Mouse (Mus musculus) midbrain, embryonic 12.5 days (tissue): ENCODE results near the gene Syngr3. TPM values are rescaled to one million over a fixed set of nuclear protein-coding genes. Genes with fewer than 3 reads are reported as not detected.

Experiments
- ATAC-seq: fragments of 200-750 bp; cut with Nextera tagmentation; 2 replicates; pipeline ENCODE4 v1.8.0; 2017; ENCODE audit warnings: low read depth, moderate TSS enrichment, moderate library complexity; ENCODE audit not compliant: low FRiP score
- H3K27ac ChIP-seq: fragments of 300-500 bp; sonication (generic); replicated peaks from 2 replicates; pipeline ENCODE4 v1.5.1; 2016; ENCODE audit warnings: mild to moderate bottlenecking
- H3K27me3 ChIP-seq: fragments of 300-500 bp; sonication (generic); 2 replicates; pipeline ENCODE4 v1.6.1; 2016; ENCODE audit warnings: mild to moderate bottlenecking
- H3K36me3 ChIP-seq: fragments of 300-500 bp; sonication (generic); 2 replicates; pipeline ENCODE4 v1.6.1; 2016
- H3K4me1 ChIP-seq: fragments of 300-500 bp; sonication (generic); 2 replicates; pipeline ENCODE4 v1.6.1; 2016
- H3K4me2 ChIP-seq: fragments of 300-500 bp; sonication (generic); replicated peaks from 2 replicates; pipeline ENCODE4 v1.6.1; 2016; ENCODE audit warnings: mild to moderate bottlenecking, moderate library complexity
- H3K4me3 ChIP-seq: fragments of 300-500 bp; sonication (generic); 2 replicates; pipeline ENCODE4 v1.5.1; 2016; ENCODE audit warnings: mild to moderate bottlenecking
- H3K9ac ChIP-seq: fragments of 300-500 bp; sonication (generic); replicated peaks from 2 replicates; pipeline ENCODE4 v1.6.1; 2016; ENCODE audit warnings: mild to moderate bottlenecking, moderate library complexity
- H3K9me3 ChIP-seq: fragments of 300-500 bp; sonication (generic); 2 replicates; pipeline ENCODE4 v1.6.1; 2016; ENCODE audit warnings: mild to moderate bottlenecking
- WGBS: fragments of 180-500 bp; shearing (Covaris S2); methylation state at CpG from one replicate; pipeline ENCODE4 v1.1.7; 2016; 5-methylcytosine and 5-hydroxymethylcytosine counted together
- polyA plus RNA-seq: library from polyadenylated mRNA; unstranded; fragments of >200 nt; fragmentation: Nextera tagmentation; extraction: Ambion mirVana; gene quantifications from 2 replicates; pipeline ENCODE4 v1.2.1, GENCODE M21; 2016

The Syngr3 gene
- polyA plus RNA-seq, 1 experiment from 2014 or later = 27.6 TPM

DNA sequence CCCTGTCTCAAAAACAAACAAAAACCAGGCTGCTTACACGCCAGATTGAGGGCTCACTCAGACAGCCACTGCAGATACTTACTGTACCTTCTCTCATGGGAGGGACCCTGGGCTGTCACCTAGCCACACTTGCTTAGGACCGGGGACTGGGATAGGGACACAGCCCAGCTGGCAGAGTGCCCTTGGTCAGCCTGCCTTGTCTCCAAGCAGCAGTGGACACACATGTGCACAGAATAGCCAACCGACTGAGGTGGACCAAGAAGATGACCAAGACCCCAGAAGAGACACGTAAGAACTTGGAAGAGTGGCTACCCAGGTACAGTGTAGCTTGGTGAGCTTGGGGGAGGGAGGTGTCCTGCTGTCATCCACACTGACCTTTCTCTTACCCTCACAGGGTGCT is 51.5 kb downstream of the Syngr3 start:
- WGBS = 86% methylated on average over 4 of the region's 4 CpGs
- no peaks in the 10 kb centered on the region for H3K9me3 ChIP-seq
- no peak overlapping the region for H3K4me3 ChIP-seq
- no peaks in the 10 kb centered on the region for H3K27me3 ChIP-seq
- peaks cover 3% of the 10 kb centered on the region for H3K4me1 ChIP-seq
- ATAC-seq = no peak
- H3K9ac ChIP-seq = no peak overlapping the region
- no peak overlapping the region for H3K4me2 ChIP-seq
- no peaks in the 10 kb centered on the region for H3K36me3 ChIP-seq
- no peak overlapping the region for H3K27ac ChIP-seq

DNA sequence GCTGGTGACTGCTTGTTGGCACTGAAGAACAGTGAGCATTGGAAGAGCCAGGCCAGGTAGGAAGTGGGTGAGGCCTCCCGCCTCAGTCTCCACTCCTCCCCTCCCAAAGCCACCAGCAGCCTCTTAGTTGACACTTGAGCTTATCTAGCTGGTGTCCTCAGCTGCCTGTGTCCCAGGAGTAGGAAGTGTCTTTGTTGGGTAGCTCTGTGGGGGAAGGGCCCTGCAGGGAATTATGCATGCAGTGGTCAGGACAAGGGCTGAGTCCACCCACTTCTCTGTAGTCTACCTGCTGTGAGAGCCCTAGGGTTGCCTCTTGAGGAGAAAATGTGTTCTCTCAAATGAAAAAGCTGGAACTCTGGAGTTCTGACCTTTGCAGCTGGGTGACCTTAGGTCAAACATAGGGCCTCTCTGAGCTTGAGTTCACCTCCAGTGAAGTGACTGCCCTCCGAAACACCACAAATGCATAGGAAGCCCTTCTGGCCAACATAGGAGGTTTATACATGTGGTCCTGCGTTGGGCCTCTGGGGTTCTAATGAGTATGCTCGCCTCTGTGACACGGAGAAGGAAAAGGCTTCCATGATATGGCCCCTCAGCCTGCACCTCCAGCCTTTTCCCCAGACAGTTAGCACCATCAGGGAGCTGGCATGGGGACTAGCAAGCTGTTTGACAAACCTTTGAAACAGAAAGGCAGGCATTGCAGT is 52.8 kb downstream of the Syngr3 start:
- WGBS = 59% methylated on average over 5 of the region's 5 CpGs
- Histone ChIP-seq H3K9me3 (no peaks in the 10 kb centered on the region), H3K4me3 (no peak overlapping the region), H3K4me1 (peaks cover 11% of the 10 kb centered on the region), H3K27ac (no peak overlapping the region), H3K4me2 (no peak overlapping the region), H3K36me3 (no peaks in the 10 kb centered on the region), H3K9ac (no peak overlapping the region), H3K27me3 (no peaks in the 10 kb centered on the region)
- ATAC-seq = no peak

DNA sequence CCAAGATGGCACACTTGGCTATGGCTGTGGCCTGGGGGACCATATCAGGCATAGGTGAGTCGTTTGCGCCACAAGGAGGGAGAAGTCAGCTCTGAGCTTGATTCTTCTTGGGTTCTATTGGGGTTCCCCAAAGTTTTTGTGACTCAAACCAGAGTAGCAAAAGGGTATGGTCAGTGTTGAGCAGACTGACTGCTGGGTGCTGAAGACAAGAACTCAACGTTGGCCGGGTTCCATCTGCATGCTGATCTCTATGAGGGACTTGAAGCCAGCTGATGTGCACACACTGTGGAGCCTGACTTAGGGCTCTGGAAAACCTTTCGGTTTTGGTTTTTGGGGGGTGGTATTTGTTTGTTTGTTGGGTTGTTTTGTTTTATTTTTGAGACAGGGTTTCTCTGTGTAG is 54.1 kb downstream of the Syngr3 start:
- Histone ChIP-seq H3K36me3 (peaks cover 2% of the 10 kb centered on the region), H3K27me3 (no peaks in the 10 kb centered on the region), H3K9me3 (no peaks in the 10 kb centered on the region), H3K9ac (no peak overlapping the region), H3K27ac (no peak overlapping the region), H3K4me3 (no peak overlapping the region), H3K4me1 (peaks cover 18% of the 10 kb centered on the region), H3K4me2 (no peak overlapping the region)
- no peak for ATAC-seq
- 96% methylated on average over 5 of the region's 5 CpGs for WGBS

Other genes with a start within 250 kb of the Syngr3 start
- gene Dnase1l2, start 246.8 kb downstream of the Syngr3 start, polyA plus RNA-seq = 5.3 and 5.5 TPM in 2 replicates
- 36.5 and 41.9 TPM in 2 replicates for gene E4f1, start 219.6 kb downstream of the Syngr3 start, polyA plus RNA-seq
- 60.0 TPM in 2 replicates for gene Pgp, start 219.6 kb downstream of the Syngr3 start, polyA plus RNA-seq
- 0.34 TPM in 1 of 2 replicates, not detected in the other for gene Bricd5, start 216.1 kb downstream of the Syngr3 start, polyA plus RNA-seq
- 37.0 TPM in 2 replicates for gene Mlst8, start 210.9 kb downstream of the Syngr3 start, polyA plus RNA-seq
- 20.2 and 23.0 TPM in 2 replicates for gene Caskin1, start 201.4 kb downstream of the Syngr3 start, polyA plus RNA-seq
- 92.4 and 94.9 TPM in 2 replicates for gene Traf7, start 162.0 kb downstream of the Syngr3 start, polyA plus RNA-seq
- gene Rab26, start 155.7 kb downstream of the Syngr3 start, polyA plus RNA-seq = 1.9 and 2.2 TPM in 2 replicates
- 25.1 and 27.1 TPM in 2 replicates for gene Pkd1, start 140.1 kb downstream of the Syngr3 start, polyA plus RNA-seq
- 82.2 and 89.6 TPM in 2 replicates for gene Tsc2, start 57.3 kb downstream of the Syngr3 start, polyA plus RNA-seq
- 14.3 and 14.9 TPM in 2 replicates for gene Nthl1, start 57.3 kb downstream of the Syngr3 start, polyA plus RNA-seq
- 26.4 and 33.8 TPM in 2 replicates for gene Slc9a3r2, start 39.6 kb downstream of the Syngr3 start, polyA plus RNA-seq
- gene Npw, start 31.5 kb downstream of the Syngr3 start, polyA plus RNA-seq = not detected in 2 replicates
- gene Zfp598, start 20.3 kb downstream of the Syngr3 start, polyA plus RNA-seq = 23.5 and 25.0 TPM in 2 replicates
- 43.9 and 48.4 TPM in 2 replicates for gene Gfer, start 6.2 kb upstream of the Syngr3 start, polyA plus RNA-seq
- gene Noxo1, start 6.3 kb upstream of the Syngr3 start, polyA plus RNA-seq = 1.7 and 2.2 TPM in 2 replicates
- gene Tbl3, start 17.7 kb upstream of the Syngr3 start, polyA plus RNA-seq = 86.8 and 97.6 TPM in 2 replicates
- gene Rnf151, start 28.1 kb upstream of the Syngr3 start, polyA plus RNA-seq = 0.24 TPM in 1 of 2 replicates, not detected in the other
- gene Rps2, start 28.2 kb upstream of the Syngr3 start, polyA plus RNA-seq = 892 and 929 TPM in 2 replicates
- 201 and 205 TPM in 2 replicates for gene Ndufb10, start 34.5 kb upstream of the Syngr3 start, polyA plus RNA-seq
- gene Rpl3l, start 37.9 kb upstream of the Syngr3 start, polyA plus RNA-seq = not detected in 2 replicates
- gene Msrb1, start 46.7 kb upstream of the Syngr3 start, polyA plus RNA-seq = 18.4 and 20.8 TPM in 2 replicates
- gene Hs3st6, start 63.0 kb upstream of the Syngr3 start, polyA plus RNA-seq = 0.41 and 0.63 TPM in 2 replicates
- gene Meiob, start 114.3 kb upstream of the Syngr3 start, polyA plus RNA-seq = not detected in 2 replicates
- 29.4 and 31.2 TPM in 2 replicates for gene Hagh, start 150.2 kb upstream of the Syngr3 start, polyA plus RNA-seq
- gene Fahd1, start 160.4 kb upstream of the Syngr3 start, polyA plus RNA-seq = 18.1 and 20.5 TPM in 2 replicates
- gene Igfals, start 176.0 kb upstream of the Syngr3 start, polyA plus RNA-seq = 0.17 and 0.27 TPM in 2 replicates
- 64.0 and 70.3 TPM in 2 replicates for gene Nubp2, start 196.4 kb upstream of the Syngr3 start, polyA plus RNA-seq
- gene Spsb3, start 196.7 kb upstream of the Syngr3 start, polyA plus RNA-seq = 52.8 and 52.9 TPM in 2 replicates
- 42.6 and 43.6 TPM in 2 replicates for gene Eme2, start 205.1 kb upstream of the Syngr3 start, polyA plus RNA-seq
- 88.0 and 89.8 TPM in 2 replicates for gene Mrps34, start 205.2 kb upstream of the Syngr3 start, polyA plus RNA-seq
- 43.2 and 54.2 TPM in 2 replicates for gene Nme3, start 206.5 kb upstream of the Syngr3 start, polyA plus RNA-seq
- gene Mapk8ip3, start 247.0 kb upstream of the Syngr3 start, polyA plus RNA-seq = 78.7 and 80.0 TPM in 2 replicates